Mouse (Mus musculus) liver, embryonic 11.5 days (tissue): ENCODE data around the gene Rb1. TPM values are rescaled to one million over a fixed set of nuclear protein-coding genes. Genes with fewer than 3 reads are reported as not detected.

Source experiments
- ATAC-seq: fragments of 200-750 bp; cut with Nextera tagmentation; replicated peaks from 2 replicates; pipeline ENCODE4 v1.8.0; 2017; ENCODE audit warnings: moderate number of reproducible peaks, mild to moderate bottlenecking, moderate TSS enrichment, moderate library complexity; ENCODE audit not compliant: low FRiP score
- DNase-seq: peaks from one replicate; pipeline ENCODE4 v3.0.0-alpha.2; 2017; ENCODE audit warnings: low spot score
- H3K27ac ChIP-seq: fragments of 300-500 bp; sonication (generic); 2 replicates; pipeline ENCODE4 v1.5.1; 2014; ENCODE audit warnings: mild to moderate bottlenecking, low read depth, low read length, control low read depth
- H3K27me3 ChIP-seq: fragments of 300-500 bp; sonication (generic); replicated peaks from 2 replicates; pipeline ENCODE4 v1.6.1; 2014; ENCODE audit warnings: low read length, mixed read lengths; ENCODE audit not compliant: control insufficient read depth, insufficient read depth
- H3K36me3 ChIP-seq: fragments of 300-500 bp; sonication (generic); 2 replicates; pipeline ENCODE4 v1.6.1; 2014; ENCODE audit warnings: mild to moderate bottlenecking, low read length, moderate library complexity, mixed read lengths; ENCODE audit not compliant: control insufficient read depth, insufficient read depth
- H3K4me1 ChIP-seq: fragments of 300-500 bp; sonication (generic); replicated peaks from 2 replicates; pipeline ENCODE4 v1.6.1; 2014; ENCODE audit warnings: low read length, mixed read lengths; ENCODE audit not compliant: control insufficient read depth, insufficient read depth
- H3K4me2 ChIP-seq: fragments of 300-500 bp; sonication (generic); 2 replicates; pipeline ENCODE4 v1.6.1; 2014; ENCODE audit warnings: mild to moderate bottlenecking, control low read depth, moderate library complexity
- H3K4me3 ChIP-seq: fragments of 300-500 bp; sonication (generic); 2 replicates; pipeline ENCODE4 v1.5.1; 2014; ENCODE audit warnings: low read depth, low read length, control low read depth
- H3K9ac ChIP-seq: fragments of 300-500 bp; sonication (generic); 2 replicates; pipeline ENCODE4 v1.6.1; 2014; ENCODE audit warnings: low read depth, low read length, control low read depth
- H3K9me3 ChIP-seq: fragments of 300-500 bp; sonication (generic); 2 replicates; pipeline ENCODE4 v1.6.1; 2016; ENCODE audit warnings: low read length, inconsistent platforms, mixed read lengths; ENCODE audit not compliant: control insufficient read depth
- WGBS: fragments of 180-500 bp; shearing (Covaris S2); extraction: QIAGEN DNeasy Blood & Tissue Kit; methylation state at CpG from one replicate; pipeline ENCODE4 v1.1.7; 2014; 5-methylcytosine and 5-hydroxymethylcytosine counted together
- polyA plus RNA-seq: library from polyadenylated mRNA; unstranded; fragments of >200 nt; fragmentation: Nextera tagmentation; extraction: Ambion mirVana; gene quantifications from 2 replicates; pipeline ENCODE4 v1.2.1, GENCODE M21; 2014

Gene Rb1
- polyA plus RNA-seq, 1 experiment from 2014 or later, result 22.3 TPM

- DNase-seq, result no peak
- H3K4me2 ChIP-seq, result no peak overlapping the region
- 89% methylated on average over 13 of the region's 13 CpGs for WGBS
- no peak for ATAC-seq
- H3K9me3 ChIP-seq, result no peaks in the 10 kb centered on the region
- no peak overlapping the region for H3K27ac ChIP-seq
- no peak overlapping the region for H3K4me3 ChIP-seq
- peaks cover 25% of the 10 kb centered on the region for H3K36me3 ChIP-seq
- H3K9ac ChIP-seq, result no peak overlapping the region
- H3K4me1 ChIP-seq, result no peaks in the 10 kb centered on the region
- H3K27me3 ChIP-seq, result no peaks in the 10 kb centered on the region
Measured at GRCm38 (mm10) chr14:73162192-73162800, 163.3 kb downstream of the Rb1 start.

GRCm38 (mm10) chr14:73161303-73161702 lies 164.3 kb downstream of the Rb1 start:
- H3K27me3 ChIP-seq, result no peaks in the 10 kb centered on the region
- peaks cover 23% of the 10 kb centered on the region for H3K36me3 ChIP-seq
- ATAC-seq, result no peak
- no peak for DNase-seq
- H3K9ac ChIP-seq, result no peak overlapping the region
- H3K4me3 ChIP-seq, result no peak overlapping the region
- H3K4me1 ChIP-seq, result no peaks in the 10 kb centered on the region
- WGBS, result 80% methylated on average over 5 of the region's 5 CpGs
- H3K4me2 ChIP-seq, result no peak overlapping the region
- no peaks in the 10 kb centered on the region for H3K9me3 ChIP-seq
- no peak overlapping the region for H3K27ac ChIP-seq

- H3K27me3 ChIP-seq, result no peaks in the 10 kb centered on the region
- 91% methylated on average over 3 of the region's 3 CpGs for WGBS
- DNase-seq (no peak), ATAC-seq (no peak)
- no peak overlapping the region for H3K4me2 ChIP-seq
- H3K9me3 ChIP-seq, result no peaks in the 10 kb centered on the region
- no peak overlapping the region for H3K9ac ChIP-seq
- peaks cover 6% of the 10 kb centered on the region; the same call in 1 of the 2 replicates for H3K4me1 ChIP-seq
- H3K4me3 ChIP-seq, result no peak overlapping the region
- no peaks in the 10 kb centered on the region for H3K36me3 ChIP-seq
- H3K27ac ChIP-seq, result no peak overlapping the region
Measured at GRCm38 (mm10) chr14:73148125-73148524, 177.5 kb downstream of the Rb1 start.

GRCm38 (mm10) chr14:73146721-73147120 lies 178.9 kb downstream of the Rb1 start:
- no peaks in the 10 kb centered on the region for H3K27me3 ChIP-seq
- peaks cover 13% of the 10 kb centered on the region; the same call in 1 of the 2 replicates for H3K4me1 ChIP-seq
- no peak overlapping the region for H3K27ac ChIP-seq
- no peaks in the 10 kb centered on the region for H3K9me3 ChIP-seq
- WGBS, result 34% methylated on average over 3 of the region's 3 CpGs
- H3K9ac ChIP-seq, result no peak overlapping the region
- no peak for DNase-seq
- no peaks in the 10 kb centered on the region for H3K36me3 ChIP-seq
- H3K4me2 ChIP-seq, result no peak overlapping the region
- ATAC-seq, result no peak
- no peak overlapping the region for H3K4me3 ChIP-seq

GRCm38 (mm10) chr14:73145531-73145930 lies 180.1 kb downstream of the Rb1 start:
- DNase-seq (no peak), ATAC-seq (no peak)
- H3K27me3 ChIP-seq, result no peaks in the 10 kb centered on the region
- no peak overlapping the region for H3K27ac ChIP-seq
- no peaks in the 10 kb centered on the region for H3K36me3 ChIP-seq
- H3K9ac ChIP-seq, result no peak overlapping the region
- peaks cover 13% of the 10 kb centered on the region; the same call in 1 of the 2 replicates for H3K4me1 ChIP-seq
- H3K4me2 ChIP-seq, result no peak overlapping the region
- no peaks in the 10 kb centered on the region for H3K9me3 ChIP-seq
- H3K4me3 ChIP-seq, result no peak overlapping the region
- WGBS, result 85% methylated on average over 4 of the region's 4 CpGs

- DNase-seq (no peak), ATAC-seq (peak; percentile 31; the same call in 1 of the 2 replicates)
- H3K4me2 ChIP-seq, result peak overlapping the region; percentile 79
- WGBS, result 37% methylated on average over 25 of the region's 25 CpGs
- peak overlapping the region; percentile 96 for H3K27ac ChIP-seq
- H3K4me1 ChIP-seq, result peaks cover 13% of the 10 kb centered on the region; the same call in 1 of the 2 replicates
- H3K4me3 ChIP-seq, result peak overlapping the region; percentile 83
- H3K27me3 ChIP-seq, result no peaks in the 10 kb centered on the region
- H3K36me3 ChIP-seq, result no peaks in the 10 kb centered on the region
- H3K9me3 ChIP-seq, result no peaks in the 10 kb centered on the region
- peak overlapping the region; percentile 96 for H3K9ac ChIP-seq
Measured at GRCm38 (mm10) chr14:73143710-73144420, 181.8 kb downstream of the Rb1 start.

GRCm38 (mm10) chr14:73142896-73143709 lies 182.5 kb downstream of the Rb1 start:
- ATAC-seq, result peak; percentile 89
- Histone ChIP-seq H3K4me3 (peak overlapping the region; percentile 83), H3K9ac (peak overlapping the region; percentile 96), H3K36me3 (no peaks in the 10 kb centered on the region), H3K27me3 (no peaks in the 10 kb centered on the region), H3K27ac (peak overlapping the region; percentile 96), H3K4me2 (peak overlapping the region; percentile 79), H3K9me3 (no peaks in the 10 kb centered on the region), H3K4me1 (peaks cover 13% of the 10 kb centered on the region; the same call in 1 of the 2 replicates)
- 1% methylated on average over 84 of the region's 88 CpGs for WGBS
- peak; percentile 82 for DNase-seq

- H3K36me3 ChIP-seq, result no peaks in the 10 kb centered on the region
- peak overlapping the region; percentile 83 for H3K4me3 ChIP-seq
- no peaks in the 10 kb centered on the region for H3K9me3 ChIP-seq
- peak overlapping the region; percentile 96 for H3K27ac ChIP-seq
- ATAC-seq (0 out of 2 replicates have a peak, but pooled peaks have one; percentile 22), DNase-seq (no peak)
- peak overlapping the region; percentile 96 for H3K9ac ChIP-seq
- H3K4me2 ChIP-seq, result peak overlapping the region; percentile 79
- no peaks in the 10 kb centered on the region for H3K27me3 ChIP-seq
- peaks cover 15% of the 10 kb centered on the region for H3K4me1 ChIP-seq
- WGBS, result 3% methylated on average over 11 of the region's 11 CpGs
Measured at GRCm38 (mm10) chr14:73142421-73142895, 183.2 kb downstream of the Rb1 start.
